Mouse (Mus musculus): ENCODE data around the gene 1700024G13Rik.
"Not testable (repeated sequence)": the region's sequence is repeated elsewhere in the genome, so short reads cannot be mapped to it uniquely, and the experiment has no call there.

DNA sequence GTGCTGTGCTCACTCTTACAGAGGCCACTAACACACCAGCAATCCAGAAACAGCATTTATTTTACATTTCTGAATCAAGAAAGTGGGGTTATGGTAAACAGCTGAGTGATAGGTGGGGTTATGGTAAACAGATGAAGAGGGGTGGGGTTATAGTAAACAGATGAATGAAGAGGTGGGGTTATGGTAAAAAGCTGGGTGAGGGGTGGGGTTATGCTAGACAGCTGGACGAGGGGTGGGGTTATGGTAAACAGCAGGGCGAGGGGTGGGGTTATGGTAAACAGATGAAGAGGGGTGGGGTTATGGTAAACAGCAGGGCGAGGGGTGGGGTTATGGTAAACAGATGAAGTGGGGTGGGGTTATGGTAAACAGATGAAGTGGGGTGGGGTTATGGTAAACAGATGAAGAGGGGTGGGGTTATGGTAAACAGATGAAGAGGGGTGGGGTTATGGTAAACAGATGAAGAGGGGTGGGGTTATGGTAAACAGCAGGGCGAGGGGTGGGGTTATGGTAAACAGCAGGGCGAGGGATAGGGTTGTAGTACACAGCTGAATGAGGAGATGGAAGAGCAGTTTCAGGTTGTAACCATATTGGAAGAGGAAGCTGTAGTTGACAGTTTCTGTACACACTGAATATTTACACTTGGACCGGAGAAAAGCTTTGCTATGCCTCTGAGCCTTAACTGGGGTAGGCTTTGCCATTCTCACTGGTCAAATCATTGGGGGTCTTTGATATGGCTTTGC, 36.8 kb downstream of the 1700024G13Rik start:
- TF ChIP-seq CTCF, EP300 (IDR thresholded peaks at IDR 0.05; ENCODE audit: low read depth): not testable (repeated sequence)
